Mouse (Mus musculus) midbrain, embryonic 11.5 days (tissue): ENCODE results near the gene Smyd1. TPM values are rescaled to one million over a fixed set of nuclear protein-coding genes. Genes with fewer than 3 reads are reported as not detected.
A peak's percentile ranks its signal among the peaks of the same experiment; 100 is the strongest.

ENCODE experiments used
- ATAC-seq: fragments of 200-750 bp; cut with Nextera tagmentation; 2 replicates; pipeline ENCODE4 v1.8.0; 2017; ENCODE audit warnings: moderate TSS enrichment, moderate library complexity; ENCODE audit not compliant: low FRiP score
- DNase-seq: peaks from one replicate; pipeline ENCODE4 v3.0.0; 2015; ENCODE audit warnings: low spot score; ENCODE audit errors: missing footprints
- H3K27ac ChIP-seq: fragments of 300-500 bp; sonication (generic); 2 replicates; pipeline ENCODE4 v1.5.1; 2014; ENCODE audit warnings: low read depth, low read length
- H3K27me3 ChIP-seq: fragments of 300-500 bp; sonication (generic); 2 replicates; pipeline ENCODE4 v1.6.1; 2014; ENCODE audit warnings: mild to moderate bottlenecking, low read length, moderate library complexity, mixed read lengths; ENCODE audit not compliant: control insufficient read depth, insufficient read depth
- H3K36me3 ChIP-seq: fragments of 300-500 bp; sonication (generic); 2 replicates; pipeline ENCODE4 v1.6.1; 2014; ENCODE audit warnings: mild to moderate bottlenecking, low read length, moderate library complexity, mixed read lengths; ENCODE audit not compliant: control insufficient read depth, insufficient read depth
- H3K4me1 ChIP-seq: fragments of 300-500 bp; sonication (generic); 2 replicates; pipeline ENCODE4 v1.6.1; 2014; ENCODE audit warnings: low read length; ENCODE audit not compliant: control insufficient read depth, insufficient read depth
- H3K4me2 ChIP-seq: fragments of 300-500 bp; sonication (generic); 2 replicates; pipeline ENCODE4 v1.6.1; 2014; ENCODE audit warnings: mild to moderate bottlenecking, moderate library complexity
- H3K4me3 ChIP-seq: fragments of 300-500 bp; sonication (generic); 2 replicates; pipeline ENCODE4 v1.5.1; 2014; ENCODE audit warnings: low read depth, low read length
- H3K9ac ChIP-seq: fragments of 300-500 bp; sonication (generic); 2 replicates; pipeline ENCODE4 v1.6.1; 2014; ENCODE audit warnings: low read length
- H3K9me3 ChIP-seq: fragments of 300-500 bp; sonication (generic); 2 replicates; pipeline ENCODE4 v1.6.1; 2016; ENCODE audit warnings: low read length; ENCODE audit not compliant: control insufficient read depth
- WGBS: fragments of 180-500 bp; shearing (Covaris S2); extraction: QIAGEN DNeasy Blood & Tissue Kit; methylation state at CpG from one replicate; pipeline ENCODE4 v1.1.7; 2014; 5-methylcytosine and 5-hydroxymethylcytosine counted together
- polyA plus RNA-seq: library from polyadenylated mRNA; unstranded; fragments of >200 nt; fragmentation: Nextera tagmentation; extraction: Ambion mirVana; gene quantifications from 2 replicates; pipeline ENCODE4 v1.2.1, GENCODE M21; 2014

The Smyd1 gene
- polyA plus RNA-seq, 1 experiment from 2014 or later = 0.12 TPM

DNA sequence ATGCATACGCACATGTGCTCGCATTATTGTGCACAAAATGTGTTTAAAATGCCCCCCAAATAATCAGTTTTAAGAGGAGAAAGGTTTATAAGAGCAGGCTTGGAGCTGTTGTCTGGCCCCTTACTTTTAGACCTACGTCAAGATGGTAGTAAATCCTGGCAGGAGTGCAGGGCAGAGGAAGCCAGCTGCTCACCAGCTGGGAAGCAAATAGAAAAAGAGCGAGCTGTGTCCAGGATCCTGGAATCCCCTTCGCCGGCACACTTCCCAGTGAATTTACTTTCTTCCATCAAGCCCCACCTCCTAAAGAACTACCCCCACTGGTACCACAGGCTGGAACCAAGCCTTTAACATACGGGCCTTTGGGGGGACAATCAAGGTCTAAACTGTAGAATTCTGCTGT lies 81.2 kb downstream of the Smyd1 start:
- no peaks in the 10 kb centered on the region for H3K9me3 ChIP-seq
- H3K9ac ChIP-seq = no peak overlapping the region
- H3K4me3 ChIP-seq = no peak overlapping the region
- H3K27me3 ChIP-seq = no peaks in the 10 kb centered on the region
- no peaks in the 10 kb centered on the region for H3K4me1 ChIP-seq
- no peak overlapping the region for H3K27ac ChIP-seq
- H3K4me2 ChIP-seq = no peak overlapping the region
- DNase-seq = no peak
- 89% methylated on average over 7 of the region's 7 CpGs for WGBS
- no peak for ATAC-seq
- H3K36me3 ChIP-seq = no peaks in the 10 kb centered on the region

DNA sequence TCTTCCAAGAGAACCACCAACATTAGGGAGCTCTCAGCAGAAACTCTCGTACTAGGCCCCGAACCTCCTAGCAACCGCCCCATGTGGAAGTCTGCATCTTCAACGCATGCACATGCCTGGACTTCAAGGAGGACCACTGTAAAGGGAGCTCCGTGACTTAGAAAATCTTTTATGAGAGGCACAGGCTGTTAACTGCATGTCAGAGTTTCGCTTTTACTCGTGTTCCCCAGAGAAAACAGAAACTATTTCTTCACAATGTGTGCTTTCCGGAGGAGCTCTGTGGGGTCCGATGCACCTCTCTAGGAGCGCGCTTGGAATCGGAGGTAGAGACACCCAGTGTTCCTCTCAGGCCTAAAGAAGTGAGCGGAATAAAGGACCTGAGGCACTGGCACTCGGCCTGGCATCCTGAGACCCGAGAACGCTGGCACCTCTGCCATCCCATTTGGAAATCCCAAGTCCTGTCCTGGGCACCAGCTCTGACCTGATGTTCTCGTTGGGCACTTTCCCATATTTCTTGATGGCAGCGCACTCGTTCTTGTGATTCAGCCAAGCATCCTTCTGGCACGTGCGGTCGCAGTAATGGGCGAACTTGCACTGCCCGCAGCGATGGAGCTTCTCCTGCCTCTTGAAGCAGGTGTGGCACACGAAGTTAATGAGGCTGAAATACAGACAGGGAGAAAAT lies 82.8 kb downstream of the Smyd1 start:
- WGBS = 92% methylated on average over 26 of the region's 26 CpGs
- no peak for DNase-seq
- H3K4me2 ChIP-seq = no peak overlapping the region
- H3K36me3 ChIP-seq = no peaks in the 10 kb centered on the region
- H3K27me3 ChIP-seq = no peaks in the 10 kb centered on the region
- ATAC-seq = no peak
- no peaks in the 10 kb centered on the region for H3K9me3 ChIP-seq
- H3K4me3 ChIP-seq = no peak overlapping the region
- H3K9ac ChIP-seq = no peak overlapping the region
- no peaks in the 10 kb centered on the region for H3K4me1 ChIP-seq
- H3K27ac ChIP-seq = no peak overlapping the region

DNA sequence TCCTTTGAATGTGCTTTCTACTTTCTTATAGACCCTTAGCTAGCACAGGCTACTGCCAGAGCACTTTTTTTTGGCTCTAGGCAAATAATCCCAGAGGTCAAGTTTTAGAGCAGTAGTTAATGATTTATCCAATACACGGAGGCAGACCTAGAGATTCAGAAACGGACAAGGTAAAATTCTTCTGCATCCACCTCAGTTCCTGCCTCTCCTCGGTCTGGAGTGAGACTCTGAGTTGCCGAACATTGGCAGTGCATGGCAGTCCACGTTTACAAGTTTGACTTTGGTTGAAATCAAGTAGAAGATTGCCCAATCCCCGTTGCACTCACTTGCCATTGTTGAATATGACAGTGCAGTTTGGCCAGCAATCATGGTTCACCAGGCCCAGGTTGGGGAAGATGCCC lies 85.0 kb downstream of the Smyd1 start:
- H3K4me2 ChIP-seq = no peak overlapping the region
- DNase-seq = no peak
- H3K36me3 ChIP-seq = no peaks in the 10 kb centered on the region
- no peak overlapping the region for H3K27ac ChIP-seq
- ATAC-seq = no peak
- no peaks in the 10 kb centered on the region for H3K4me1 ChIP-seq
- WGBS = 89% methylated on average over 6 of the region's 6 CpGs
- no peaks in the 10 kb centered on the region for H3K27me3 ChIP-seq
- no peak overlapping the region for H3K4me3 ChIP-seq
- no peak overlapping the region for H3K9ac ChIP-seq
- H3K9me3 ChIP-seq = no peaks in the 10 kb centered on the region

DNA sequence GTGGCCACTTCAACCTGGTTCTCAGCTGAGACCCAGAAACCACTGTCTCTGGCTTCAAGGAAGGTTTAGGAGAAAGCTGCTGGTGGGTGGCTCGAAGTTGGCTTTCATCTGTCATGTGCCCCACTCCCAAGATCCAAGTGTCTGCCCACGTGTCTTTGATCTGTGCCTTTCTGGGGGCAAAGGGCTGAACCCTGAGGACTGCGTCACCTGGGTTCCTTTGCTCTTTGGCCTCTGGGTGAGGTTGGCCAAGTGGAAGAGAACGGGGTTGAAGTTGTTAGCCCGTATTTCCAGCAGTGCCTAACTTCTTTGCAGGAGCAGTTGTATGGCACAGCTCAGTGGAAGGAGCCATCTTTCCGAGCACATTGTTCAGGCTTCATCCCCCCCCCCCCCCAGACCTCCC lies 85.5 kb downstream of the Smyd1 start:
- DNase-seq (no peak), ATAC-seq (no peak)
- Histone ChIP-seq H3K36me3 (no peaks in the 10 kb centered on the region), H3K9me3 (no peaks in the 10 kb centered on the region), H3K27ac (no peak overlapping the region), H3K27me3 (no peaks in the 10 kb centered on the region), H3K4me2 (no peak overlapping the region), H3K9ac (no peak overlapping the region), H3K4me3 (no peak overlapping the region), H3K4me1 (no peaks in the 10 kb centered on the region)
- 76% methylated on average over 6 of the region's 6 CpGs for WGBS

DNA sequence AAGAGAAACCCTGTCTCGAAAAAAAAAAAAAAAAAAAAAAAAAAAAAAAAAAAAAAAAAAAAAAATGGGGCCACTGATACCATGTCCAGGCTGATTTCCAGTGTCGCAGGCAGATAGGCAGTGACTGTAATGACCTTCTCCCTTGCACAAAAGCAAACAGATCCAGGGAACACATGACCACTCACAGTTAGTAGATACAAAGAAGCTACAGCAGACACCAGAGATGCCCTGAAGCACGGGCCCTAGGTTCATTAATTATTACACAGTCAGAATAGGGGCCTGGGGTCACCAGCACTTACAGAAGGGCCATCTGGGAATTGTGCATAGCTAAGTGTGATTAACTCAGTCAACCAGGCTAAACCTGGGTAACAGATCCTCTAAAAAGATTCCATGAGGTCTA lies 86.1 kb downstream of the Smyd1 start:
- Histone ChIP-seq H3K27ac (no peak overlapping the region), H3K4me1 (no peaks in the 10 kb centered on the region), H3K27me3 (no peaks in the 10 kb centered on the region), H3K4me3 (no peak overlapping the region), H3K9me3 (no peaks in the 10 kb centered on the region), H3K9ac (no peak overlapping the region), H3K4me2 (no peak overlapping the region), H3K36me3 (no peaks in the 10 kb centered on the region)
- 86% methylated on average over 3 of the region's 3 CpGs for WGBS
- ATAC-seq = no peak
- no peak for DNase-seq

DNA sequence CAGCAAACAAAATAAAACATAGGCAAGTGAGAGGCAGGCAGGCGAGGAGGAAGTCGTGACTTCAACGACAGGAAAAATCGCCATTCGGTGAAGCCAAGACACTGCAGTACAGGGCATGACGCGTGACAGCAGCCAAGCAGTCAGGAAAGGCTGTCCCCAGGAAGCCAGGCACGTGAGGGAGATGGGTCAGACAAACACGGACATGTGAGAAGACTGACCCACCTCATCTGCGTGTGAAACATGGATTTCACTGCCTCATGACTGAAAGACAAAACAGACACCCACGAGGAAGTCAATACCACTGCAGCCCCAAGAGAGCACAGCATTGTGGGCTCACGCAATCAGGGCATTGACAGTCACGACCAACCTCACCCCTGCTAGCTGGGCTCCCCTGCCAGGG lies 86.9 kb downstream of the Smyd1 start:
- H3K27me3 ChIP-seq = no peaks in the 10 kb centered on the region
- H3K4me3 ChIP-seq = no peak overlapping the region
- DNase-seq = no peak
- H3K4me1 ChIP-seq = no peaks in the 10 kb centered on the region
- H3K9me3 ChIP-seq = no peaks in the 10 kb centered on the region
- no peak overlapping the region for H3K4me2 ChIP-seq
- 88% methylated on average over 13 of the region's 13 CpGs for WGBS
- H3K9ac ChIP-seq = no peak overlapping the region
- H3K36me3 ChIP-seq = no peaks in the 10 kb centered on the region
- no peak for ATAC-seq
- H3K27ac ChIP-seq = no peak overlapping the region

DNA sequence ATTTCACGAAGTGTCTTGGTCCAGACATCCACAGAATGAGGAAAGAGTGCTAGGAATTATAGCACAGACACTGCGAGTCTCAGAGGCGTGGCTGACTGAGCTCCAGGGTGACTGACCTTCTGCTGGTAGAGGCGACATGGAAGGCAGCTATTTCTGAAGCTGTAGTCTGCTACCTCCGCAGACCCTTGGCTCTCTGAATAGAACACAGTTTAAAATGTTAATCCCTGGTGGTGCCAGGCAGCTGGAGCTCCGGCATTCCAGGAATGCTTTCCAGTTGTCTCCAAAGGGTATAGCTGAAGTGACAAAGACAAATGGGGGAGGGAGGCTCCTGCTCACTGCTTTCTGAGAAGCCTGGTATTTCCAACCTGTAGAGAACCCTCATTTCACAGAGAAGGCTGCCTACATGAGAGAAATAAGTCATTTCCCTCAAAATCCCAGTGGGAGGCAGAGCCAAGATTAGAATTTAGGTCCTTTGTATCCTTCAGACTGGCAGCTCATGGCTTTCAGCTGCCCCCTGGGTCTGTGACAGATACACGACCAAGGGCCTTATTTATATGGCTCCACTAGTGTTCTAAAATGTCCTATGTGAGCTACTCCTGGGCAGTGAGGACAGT lies 94.8 kb downstream of the Smyd1 start:
- ATAC-seq (peak; percentile 71), DNase-seq (peak; percentile 91)
- 4% methylated on average over 7 of the region's 7 CpGs for WGBS
- Histone ChIP-seq H3K27ac (peak overlapping the region; percentile 44; the same call in 1 of the 2 replicates), H3K27me3 (no peaks in the 10 kb centered on the region), H3K4me2 (peak overlapping the region; percentile 23; the same call in 1 of the 2 replicates), H3K4me1 (peaks cover 15% of the 10 kb centered on the region), H3K4me3 (no peak overlapping the region), H3K9ac (peak overlapping the region; percentile 24), H3K9me3 (no peaks in the 10 kb centered on the region), H3K36me3 (no peaks in the 10 kb centered on the region)

DNA sequence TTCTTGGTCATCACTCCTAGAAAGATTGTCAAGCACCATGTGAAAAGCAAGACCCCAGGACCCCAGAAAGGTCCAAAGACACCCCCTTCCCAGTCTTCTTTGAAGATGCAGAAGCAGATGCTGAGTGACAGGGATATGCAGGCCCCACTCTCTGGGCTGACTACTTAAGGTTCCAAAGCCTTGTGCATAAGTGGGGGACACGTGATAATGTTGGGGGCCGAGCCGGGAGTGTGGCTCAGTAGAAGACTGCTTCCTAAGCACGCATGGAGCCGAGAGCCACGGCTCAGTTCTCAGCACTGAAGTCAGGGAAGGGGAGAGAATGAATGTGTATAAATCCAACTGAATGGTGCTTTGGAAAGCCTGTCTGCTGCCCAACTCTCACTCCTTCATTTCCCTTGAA lies 95.5 kb downstream of the Smyd1 start:
- no peak overlapping the region for H3K4me2 ChIP-seq
- peaks cover 15% of the 10 kb centered on the region for H3K4me1 ChIP-seq
- WGBS = 21% methylated on average over 6 of the region's 6 CpGs
- H3K36me3 ChIP-seq = no peaks in the 10 kb centered on the region
- H3K9ac ChIP-seq = no peak overlapping the region
- ATAC-seq (peak; percentile 62), DNase-seq (peak; percentile 89)
- H3K9me3 ChIP-seq = no peaks in the 10 kb centered on the region
- no peaks in the 10 kb centered on the region for H3K27me3 ChIP-seq
- H3K27ac ChIP-seq = peak overlapping the region; percentile 44; the same call in 1 of the 2 replicates
- H3K4me3 ChIP-seq = no peak overlapping the region

DNA sequence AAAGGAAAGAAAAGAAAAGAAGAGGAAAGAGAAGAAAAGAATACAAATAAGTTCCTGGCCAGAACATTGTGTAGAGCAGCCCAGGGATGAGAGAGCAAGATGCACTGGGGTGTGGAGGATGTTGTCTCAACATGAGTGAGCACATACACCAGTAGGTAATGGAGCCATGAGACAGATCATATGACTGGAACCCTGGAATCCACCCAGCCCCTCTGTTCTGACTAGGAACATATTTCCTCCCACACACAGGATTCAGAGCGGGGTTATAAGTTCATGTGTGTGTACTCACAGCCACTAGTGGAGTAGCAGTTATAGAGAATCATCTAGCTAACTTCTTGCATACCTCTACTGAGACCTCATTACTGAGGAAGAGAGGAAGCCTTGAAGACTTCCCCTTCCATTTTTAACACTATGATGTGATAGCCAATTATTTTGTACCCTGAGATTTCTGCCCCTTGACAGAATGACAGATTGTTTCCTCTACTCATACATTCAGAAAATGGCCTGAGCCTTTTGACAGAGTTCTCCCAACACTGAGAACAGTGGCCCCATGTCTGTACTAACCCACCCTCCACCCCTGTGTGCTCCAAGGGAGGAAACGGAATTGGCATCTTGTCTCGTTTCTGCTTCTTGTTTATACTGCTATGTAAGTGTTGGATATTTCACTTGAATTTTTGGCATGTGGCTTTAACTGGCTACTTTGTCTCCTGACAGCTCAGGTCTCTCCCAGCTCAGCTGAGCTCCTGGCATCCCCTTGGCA lies 97.7 kb downstream of the Smyd1 start:
- Histone ChIP-seq H3K4me3 (no peak overlapping the region), H3K9me3 (no peaks in the 10 kb centered on the region), H3K4me1 (peaks cover 15% of the 10 kb centered on the region), H3K9ac (no peak overlapping the region), H3K27ac (no peak overlapping the region), H3K4me2 (no peak overlapping the region), H3K27me3 (no peaks in the 10 kb centered on the region), H3K36me3 (no peaks in the 10 kb centered on the region)
- ATAC-seq (no peak), DNase-seq (no peak)
- 85% methylated on average over 3 of the region's 3 CpGs for WGBS
